Mouse (Mus musculus): ENCODE measurements around the gene Gm12169. TPM values are rescaled to one million over a fixed set of nuclear protein-coding genes. Genes with fewer than 3 reads are reported as not detected.
"Not testable (repeated sequence)": the region's sequence is repeated elsewhere in the genome, so short reads cannot be mapped to it uniquely, and the experiment has no call there.

The Gm12169 gene
- not detected in 2 replicates for polyA plus RNA-seq (2014; fragmentation: Nextera tagmentation; extraction: Ambion mirVana)

DNA sequence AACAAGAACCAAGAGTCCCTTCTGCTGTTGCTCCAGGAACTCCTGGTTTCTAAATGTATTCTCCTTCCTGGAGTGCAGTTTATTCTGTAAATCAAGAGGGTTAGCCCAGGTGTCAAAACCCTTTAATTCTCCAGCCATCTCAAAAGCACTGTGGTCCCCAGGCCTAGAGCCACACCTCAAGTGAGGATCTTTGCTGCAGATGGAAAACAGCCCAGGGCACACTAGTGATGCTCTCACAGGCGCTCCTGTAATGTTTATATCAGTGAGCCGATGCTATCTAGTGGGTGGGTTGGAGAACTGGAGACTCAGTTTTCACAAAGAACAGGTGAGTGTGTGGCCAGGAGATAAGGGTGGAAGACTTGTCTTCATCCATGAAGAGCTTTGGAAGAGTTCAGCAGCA, at the start of gene Gm12169:
Gene Gm12169, plus strand, starts transcription at position 301 of the 400 bp plus-strand sequence.
- Histone ChIP-seq H3K9me3 (ENCODE audit: control insufficient read depth, low read length) (no peaks in the 10 kb centered on the region), H3K4me3 (replicated peaks; ENCODE audit: low read depth, low read length) (no peak within 1 kb of the TSS), H3K9ac (replicated peaks; ENCODE audit: low read length) (no peak within 1 kb of the TSS), H3K27ac (replicated peaks; ENCODE audit: low read depth, low read length) (no peak within 1 kb of the TSS), H3K4me2 (ENCODE audit: low read length) (no peak within 1 kb of the TSS), H3K4me1 (ENCODE audit: control insufficient read depth, insufficient read depth, low read length) (no peaks in the 10 kb centered on the region), H3K36me3 (ENCODE audit: control insufficient read depth, insufficient read depth, low read length) (no peaks in the 10 kb centered on the region), H3K27me3 (ENCODE audit: control insufficient read depth, insufficient read depth, low read length) (no peaks in the 10 kb centered on the region)
- no peak for ATAC-seq (ENCODE audit: low FRiP score, low TSS enrichment)
- no peak for DNase-seq
- WGBS: 90% methylated on average over 2 of the region's 2 CpGs

DNA sequence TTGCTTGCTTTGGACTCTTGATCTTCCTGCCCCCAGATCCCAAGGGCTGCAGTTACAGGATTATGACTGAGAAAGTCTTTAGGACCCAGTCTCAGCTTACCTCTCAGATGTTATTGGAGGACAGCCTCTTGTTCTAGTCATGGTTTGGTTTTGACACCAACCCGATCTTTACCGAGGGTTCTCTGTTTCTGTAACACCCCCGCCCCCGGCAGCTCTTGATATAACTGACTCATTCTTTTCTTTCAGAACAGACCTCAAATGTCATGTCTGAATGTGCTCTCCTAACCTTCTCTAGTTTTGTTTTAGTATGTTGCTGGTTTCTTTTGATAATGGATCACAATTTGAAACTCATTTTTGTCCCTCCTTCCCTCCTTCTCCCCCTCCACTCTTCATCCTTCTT, 49.8 kb upstream of the Gm12169 start:
- Histone ChIP-seq H3K4me2 (ENCODE audit: low read length) (no peak overlapping the region), H3K4me1 (ENCODE audit: control insufficient read depth, insufficient read depth, low read length) (no peaks in the 10 kb centered on the region), H3K27ac (replicated peaks; ENCODE audit: low read depth, low read length) (no peak overlapping the region), H3K9me3 (ENCODE audit: control insufficient read depth, low read length) (no peaks in the 10 kb centered on the region), H3K27me3 (ENCODE audit: control insufficient read depth, insufficient read depth, low read length) (no peaks in the 10 kb centered on the region), H3K4me3 (replicated peaks; ENCODE audit: low read depth, low read length) (no peak overlapping the region), H3K36me3 (ENCODE audit: control insufficient read depth, insufficient read depth, low read length) (no peaks in the 10 kb centered on the region), H3K9ac (replicated peaks; ENCODE audit: low read length) (no peak overlapping the region)
- DNase-seq: no peak
- WGBS: 92% methylated on average over 4 of the region's 4 CpGs
- no peak for ATAC-seq (ENCODE audit: low FRiP score, low TSS enrichment)

DNA sequence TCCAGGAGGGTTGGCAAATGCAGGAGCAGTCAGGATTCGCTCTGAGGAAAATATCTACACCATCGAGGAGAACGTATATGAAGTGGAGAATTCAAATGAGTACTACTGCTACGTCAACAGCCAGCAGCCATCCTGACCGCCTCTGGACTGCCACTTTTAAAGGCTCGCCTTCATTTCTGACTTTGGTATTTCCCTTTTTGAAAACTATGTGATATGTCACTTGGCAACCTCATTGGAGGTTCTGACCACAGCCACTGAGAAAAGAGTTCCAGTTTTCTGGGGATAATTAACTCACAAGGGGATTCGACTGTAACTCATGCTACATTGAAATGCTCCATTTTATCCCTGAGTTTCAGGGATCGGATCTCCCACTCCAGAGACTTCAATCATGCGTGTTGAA, 44.7 kb upstream of the Gm12169 start:
- Histone ChIP-seq H3K9me3 (ENCODE audit: control insufficient read depth, low read length) (no peaks in the 10 kb centered on the region), H3K9ac (replicated peaks; ENCODE audit: low read length) (no peak overlapping the region), H3K4me1 (ENCODE audit: control insufficient read depth, insufficient read depth, low read length) (no peaks in the 10 kb centered on the region), H3K36me3 (ENCODE audit: control insufficient read depth, insufficient read depth, low read length) (no peaks in the 10 kb centered on the region), H3K27me3 (ENCODE audit: control insufficient read depth, insufficient read depth, low read length) (no peaks in the 10 kb centered on the region), H3K4me2 (ENCODE audit: low read length) (no peak overlapping the region), H3K4me3 (replicated peaks; ENCODE audit: low read depth, low read length) (no peak overlapping the region), H3K27ac (replicated peaks; ENCODE audit: low read depth, low read length) (no peak overlapping the region)
- no peak for DNase-seq
- WGBS: 88% methylated on average over 9 of the region's 9 CpGs
- no peak for ATAC-seq (ENCODE audit: low FRiP score, low TSS enrichment)

DNA sequence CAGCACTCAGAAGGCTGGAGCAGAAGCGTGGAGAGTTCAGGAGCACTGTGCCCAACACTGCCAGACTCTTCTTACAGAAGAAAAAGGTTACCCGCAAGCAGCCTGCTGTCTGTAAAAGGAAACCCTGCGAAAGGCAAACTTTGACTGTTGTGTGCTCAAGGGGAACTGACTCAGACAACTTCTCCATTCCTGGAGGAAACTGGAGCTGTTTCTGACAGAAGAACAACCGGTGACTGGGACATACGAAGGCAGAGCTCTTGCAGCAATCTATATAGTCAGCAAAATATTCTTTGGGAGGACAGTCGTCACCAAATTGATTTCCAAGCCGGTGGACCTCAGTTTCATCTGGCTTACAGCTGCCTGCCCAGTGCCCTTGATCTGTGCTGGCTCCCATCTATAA, 43.5 kb upstream of the Gm12169 start:
- ATAC-seq (ENCODE audit: low FRiP score, low TSS enrichment) (no peak), DNase-seq (no peak)
- Histone ChIP-seq H3K36me3 (ENCODE audit: control insufficient read depth, insufficient read depth, low read length) (no peaks in the 10 kb centered on the region), H3K9ac (replicated peaks; ENCODE audit: low read length) (no peak overlapping the region), H3K4me1 (ENCODE audit: control insufficient read depth, insufficient read depth, low read length) (no peaks in the 10 kb centered on the region), H3K4me2 (ENCODE audit: low read length) (no peak overlapping the region), H3K9me3 (ENCODE audit: control insufficient read depth, low read length) (no peaks in the 10 kb centered on the region), H3K4me3 (replicated peaks; ENCODE audit: low read depth, low read length) (no peak overlapping the region), H3K27ac (replicated peaks; ENCODE audit: low read depth, low read length) (no peak overlapping the region), H3K27me3 (ENCODE audit: control insufficient read depth, insufficient read depth, low read length) (no peaks in the 10 kb centered on the region)
- 86% methylated on average over 7 of the region's 7 CpGs for WGBS

DNA sequence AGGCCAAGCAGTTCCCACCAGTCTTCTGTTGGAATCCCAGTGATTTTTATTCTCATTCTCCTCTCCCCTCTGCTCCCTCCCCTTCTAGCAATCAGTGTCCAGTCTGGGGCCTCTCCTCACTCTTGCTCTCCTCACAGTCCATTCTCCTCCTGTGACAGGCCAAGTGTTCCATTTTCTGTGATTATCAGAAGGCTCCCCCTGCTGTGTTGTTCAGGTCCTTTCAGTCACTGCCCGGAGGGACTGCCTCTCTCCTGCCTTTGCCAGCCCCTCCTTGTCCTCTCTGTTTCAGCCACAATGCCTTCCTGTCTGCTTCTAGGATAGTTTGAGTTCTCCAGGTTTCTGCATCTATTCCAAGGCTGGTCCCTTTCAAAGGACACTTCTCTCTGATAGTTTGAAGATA, 35.8 kb upstream of the Gm12169 start:
- H3K9me3 ChIP-seq (ENCODE audit: control insufficient read depth, low read length): no peaks in the 10 kb centered on the region
- no peak for ATAC-seq (ENCODE audit: low FRiP score, low TSS enrichment)
- H3K27me3 ChIP-seq (ENCODE audit: control insufficient read depth, insufficient read depth, low read length): no peaks in the 10 kb centered on the region
- no peaks in the 10 kb centered on the region for H3K4me1 ChIP-seq (ENCODE audit: control insufficient read depth, insufficient read depth, low read length)
- H3K4me2 ChIP-seq (ENCODE audit: low read length): no peak overlapping the region
- WGBS: 7% methylated on average over 1 of the region's 1 CpGs
- H3K4me3 ChIP-seq (replicated peaks; ENCODE audit: low read depth, low read length): no peak overlapping the region
- no peak for DNase-seq
- no peak overlapping the region for H3K27ac ChIP-seq (replicated peaks; ENCODE audit: low read depth, low read length)
- H3K36me3 ChIP-seq (ENCODE audit: control insufficient read depth, insufficient read depth, low read length): no peaks in the 10 kb centered on the region
- no peak overlapping the region for H3K9ac ChIP-seq (replicated peaks; ENCODE audit: low read length)

DNA sequence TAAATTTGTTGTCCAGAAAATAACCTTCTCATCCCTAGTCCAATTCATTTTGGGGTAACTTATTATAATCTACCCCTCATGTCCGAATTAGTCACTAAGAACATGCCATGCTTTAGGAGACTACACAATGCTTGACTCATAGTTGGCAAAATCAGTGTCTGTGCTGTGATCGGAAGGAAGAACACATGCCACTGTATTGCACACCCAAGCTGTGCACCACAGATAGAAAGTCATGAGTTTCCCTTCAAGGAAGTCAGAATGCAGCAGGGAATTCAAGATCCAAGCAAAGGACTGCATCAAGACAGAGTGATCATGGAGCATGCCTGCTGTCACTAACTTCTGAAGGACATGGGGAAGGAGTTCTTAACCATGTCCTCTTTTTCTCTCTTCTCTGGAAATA, 35.4 kb upstream of the Gm12169 start:
- DNase-seq (no peak), ATAC-seq (ENCODE audit: low FRiP score, low TSS enrichment) (no peak)
- no peak overlapping the region for H3K27ac ChIP-seq (replicated peaks; ENCODE audit: low read depth, low read length)
- H3K9me3 ChIP-seq (ENCODE audit: control insufficient read depth, low read length): no peaks in the 10 kb centered on the region
- no peaks in the 10 kb centered on the region for H3K36me3 ChIP-seq (ENCODE audit: control insufficient read depth, insufficient read depth, low read length)
- no peaks in the 10 kb centered on the region for H3K27me3 ChIP-seq (ENCODE audit: control insufficient read depth, insufficient read depth, low read length)
- H3K4me3 ChIP-seq (replicated peaks; ENCODE audit: low read depth, low read length): no peak overlapping the region
- no peak overlapping the region for H3K4me2 ChIP-seq (ENCODE audit: low read length)
- 93% methylated on average over 2 of the region's 2 CpGs for WGBS
- H3K4me1 ChIP-seq (ENCODE audit: control insufficient read depth, insufficient read depth, low read length): no peaks in the 10 kb centered on the region
- H3K9ac ChIP-seq (replicated peaks; ENCODE audit: low read length): no peak overlapping the region

DNA sequence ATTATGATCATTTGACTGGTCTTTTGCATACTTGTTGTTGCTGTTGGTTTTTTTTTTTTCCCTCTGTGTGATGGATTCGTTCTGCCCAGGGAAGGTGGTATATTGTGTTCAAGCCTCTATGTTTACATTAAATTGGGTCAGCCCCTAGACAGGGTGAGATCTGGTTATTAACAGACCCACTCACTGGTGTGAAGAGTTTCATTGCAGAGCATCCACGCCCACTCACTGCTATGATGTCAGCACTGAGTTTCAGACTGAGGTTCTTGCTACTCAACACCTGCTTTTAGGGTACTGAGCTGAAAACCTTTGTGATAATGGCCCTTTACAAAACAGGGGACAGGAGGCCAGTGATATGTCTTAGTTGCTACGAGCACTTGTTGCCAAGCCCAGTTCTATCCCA, 16.9 kb upstream of the Gm12169 start:
- Histone ChIP-seq H3K27ac (replicated peaks; ENCODE audit: low read depth, low read length) (no peak overlapping the region), H3K4me1 (ENCODE audit: control insufficient read depth, insufficient read depth, low read length) (no peaks in the 10 kb centered on the region), H3K9me3 (ENCODE audit: control insufficient read depth, low read length) (no peaks in the 10 kb centered on the region), H3K9ac (replicated peaks; ENCODE audit: low read length) (no peak overlapping the region), H3K36me3 (ENCODE audit: control insufficient read depth, insufficient read depth, low read length) (no peaks in the 10 kb centered on the region), H3K4me2 (ENCODE audit: low read length) (no peak overlapping the region), H3K4me3 (replicated peaks; ENCODE audit: low read depth, low read length) (no peak overlapping the region), H3K27me3 (ENCODE audit: control insufficient read depth, insufficient read depth, low read length) (no peaks in the 10 kb centered on the region)
- WGBS: 77% methylated on average over 3 of the region's 3 CpGs
- DNase-seq (no peak), ATAC-seq (ENCODE audit: low FRiP score, low TSS enrichment) (no peak)

DNA sequence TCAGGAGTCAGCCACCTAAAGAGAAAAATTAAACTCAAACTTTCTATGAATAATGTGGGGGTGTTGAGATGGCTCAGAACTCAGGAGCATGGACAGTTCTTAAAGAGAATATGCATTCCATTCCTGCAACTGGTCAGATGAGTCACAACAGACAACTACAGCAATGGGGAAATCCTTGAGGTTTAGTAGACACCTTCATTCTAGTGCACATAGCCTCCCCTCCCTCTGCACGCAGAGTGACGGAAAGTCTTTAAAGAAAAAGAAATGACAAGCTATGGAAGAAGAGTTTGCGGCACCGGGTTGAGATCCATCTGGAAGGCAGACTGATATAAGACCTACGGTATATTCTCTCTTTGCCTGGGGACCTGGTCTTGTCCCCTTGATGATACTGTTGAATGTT, 14.1 kb upstream of the Gm12169 start:
- no peaks in the 10 kb centered on the region for H3K36me3 ChIP-seq (ENCODE audit: control insufficient read depth, insufficient read depth, low read length)
- 97% methylated on average over 5 of the region's 5 CpGs for WGBS
- no peak overlapping the region for H3K27ac ChIP-seq (replicated peaks; ENCODE audit: low read depth, low read length)
- DNase-seq (no peak), ATAC-seq (ENCODE audit: low FRiP score, low TSS enrichment) (no peak)
- no peak overlapping the region for H3K4me2 ChIP-seq (ENCODE audit: low read length)
- no peak overlapping the region for H3K4me3 ChIP-seq (replicated peaks; ENCODE audit: low read depth, low read length)
- no peaks in the 10 kb centered on the region for H3K9me3 ChIP-seq (ENCODE audit: control insufficient read depth, low read length)
- no peaks in the 10 kb centered on the region for H3K27me3 ChIP-seq (ENCODE audit: control insufficient read depth, insufficient read depth, low read length)
- H3K9ac ChIP-seq (replicated peaks; ENCODE audit: low read length): no peak overlapping the region
- no peaks in the 10 kb centered on the region for H3K4me1 ChIP-seq (ENCODE audit: control insufficient read depth, insufficient read depth, low read length)

DNA sequence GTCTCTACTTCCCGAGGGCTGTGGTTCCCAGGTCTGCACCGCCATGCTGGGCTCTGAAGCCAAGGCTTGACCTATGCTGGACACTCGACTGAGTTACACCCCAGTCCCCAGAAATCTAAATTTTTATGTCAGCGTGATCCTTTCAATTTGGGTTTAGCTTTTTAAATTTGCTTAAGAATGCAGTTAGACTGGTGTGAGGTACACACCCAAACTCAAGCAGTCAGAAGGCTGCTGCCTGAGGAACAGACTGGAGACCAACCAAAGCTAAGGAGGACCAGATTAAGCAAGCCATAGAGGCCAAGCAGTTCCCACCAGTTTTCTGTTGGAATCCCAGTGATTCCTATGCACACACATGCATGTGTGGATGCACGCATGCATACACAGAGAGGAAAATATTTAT, 2.7 kb upstream of the Gm12169 start:
- H3K4me2 ChIP-seq (ENCODE audit: low read length); ATAC-seq (ENCODE audit: low FRiP score, low TSS enrichment): not testable (repeated sequence)
- WGBS: 88% methylated on average over 5 of the region's 5 CpGs

More for the DNA sequence above, 2.7 kb upstream of the Gm12169 start:
- H3K36me3 ChIP-seq (ENCODE audit: control insufficient read depth, insufficient read depth, low read length); H3K27ac ChIP-seq (replicated peaks; ENCODE audit: low read depth, low read length); H3K27me3 ChIP-seq (ENCODE audit: control insufficient read depth, insufficient read depth, low read length); H3K4me3 ChIP-seq (replicated peaks; ENCODE audit: low read depth, low read length); H3K4me1 ChIP-seq (ENCODE audit: control insufficient read depth, insufficient read depth, low read length); H3K9ac ChIP-seq (replicated peaks; ENCODE audit: low read length); H3K9me3 ChIP-seq (ENCODE audit: control insufficient read depth, low read length); DNase-seq: not testable (repeated sequence)
